8 mouse cellular contexts compared by ENCODE assay signal in genomic region chr2:13010460-13011341, GRCm38 (mm10). TPM values are rescaled to one million over a fixed set of nuclear protein-coding genes. Genes with fewer than 3 reads are reported as not detected.
DNase-seq lines count a peak whose midpoint lies in the region; ATAC-seq and TF ChIP-seq lines count a peak whose summit lies in the region.

No protein-coding gene starts in this region.

- peak; percentile 35; the same call in 1 of the 2 replicates for ATAC-seq in heart, embryonic 15.5 days (replicated peaks; ENCODE audit: insufficient number of reproducible peaks, insufficient read depth, low FRiP score, low read depth)
- 0 out of 2 replicates have a peak, but pooled peaks have one; percentile 15 for ATAC-seq in liver, embryonic 14.5 days (ENCODE audit: insufficient read depth)
- ATAC-seq in neural tube, embryonic 15.5 days (ENCODE audit: low FRiP score): peak; percentile 63

- H3K9ac ChIP-seq in heart, embryonic 15.5 days: peak overlapping the region; percentile 52
- H3K9ac ChIP-seq in liver, embryonic 14.5 days (replicated peaks): no peak overlapping the region
- peak overlapping the region; percentile 51 for H3K9ac ChIP-seq in neural tube, embryonic 15.5 days (replicated peaks)

- H3K27me3 ChIP-seq in spleen, adult 2 months (ENCODE audit: control insufficient read depth, insufficient read depth, low read length): peaks cover 16% of the 10 kb centered on the region
- peaks cover 32% of the 10 kb centered on the region for H3K27me3 ChIP-seq in heart, embryonic 15.5 days
- H3K27me3 ChIP-seq in liver, embryonic 14.5 days (ENCODE audit: control insufficient read depth, insufficient read depth, low read length): peaks cover 41% of the 10 kb centered on the region
- peaks cover 43% of the 10 kb centered on the region for H3K27me3 ChIP-seq in neural tube, embryonic 15.5 days (replicated peaks)

- no peak for TF ChIP-seq POLR2A in spleen, adult 2 months (IDR thresholded peaks at IDR 0.05; ENCODE audit: low read depth, low read length)
- no peak for TF ChIP-seq POLR2A in embryonic fibroblast, embryonic 13.5 days (IDR thresholded peaks at IDR 0.05; ENCODE audit: low read depth, low read length)

- H3K4me2 ChIP-seq in heart, embryonic 15.5 days: peak overlapping the region; percentile 100
- H3K4me2 ChIP-seq in liver, embryonic 14.5 days (ENCODE audit: low read depth): peak overlapping the region; percentile 60
- H3K4me2 ChIP-seq in neural tube, embryonic 15.5 days: peak overlapping the region; percentile 100

- H3K36me3 ChIP-seq in spleen, adult 2 months (ENCODE audit: control insufficient read depth, insufficient read depth, low read length): no peaks in the 10 kb centered on the region
- no peaks in the 10 kb centered on the region for H3K36me3 ChIP-seq in heart, embryonic 15.5 days
- H3K36me3 ChIP-seq in liver, embryonic 14.5 days (replicated peaks; ENCODE audit: control insufficient read depth, insufficient read depth, low read depth): no peaks in the 10 kb centered on the region
- H3K36me3 ChIP-seq in neural tube, embryonic 15.5 days: no peaks in the 10 kb centered on the region

- no peaks in the 10 kb centered on the region for H3K9me3 ChIP-seq in heart, embryonic 15.5 days (replicated peaks)
- no peaks in the 10 kb centered on the region for H3K9me3 ChIP-seq in liver, embryonic 14.5 days (ENCODE audit: control insufficient read depth, low read length)
- no peaks in the 10 kb centered on the region for H3K9me3 ChIP-seq in neural tube, embryonic 15.5 days (replicated peaks)

- DNase-seq in spleen, adult 2 months (ENCODE audit: low read depth in 1 of 2, low spot score in 2 of 2): peak in 1 of 2 experiments; percentile 4
- no peak for DNase-seq in spleen, adult 12 weeks (ENCODE audit: low spot score)
- peak; percentile 61 for DNase-seq in kidney, postnatal 10 days
- no peak for DNase-seq in liver, embryonic 14.5 days (ENCODE audit: low read depth in 3 of 3, low spot score in 3 of 3)
- DNase-seq in yolk sac, embryonic 10.5 days (ENCODE audit: low spot score): peak; percentile 26

- H3K27ac ChIP-seq in spleen, adult 2 months (ENCODE audit: insufficient read depth, low read length): no peak overlapping the region
- no peak overlapping the region for H3K27ac ChIP-seq in embryonic fibroblast, embryonic 13.5 days (ENCODE audit: insufficient read depth, low read length)
- no peak overlapping the region for H3K27ac ChIP-seq in heart, embryonic 15.5 days
- H3K27ac ChIP-seq in liver, embryonic 14.5 days: no peak overlapping the region
- H3K27ac ChIP-seq in neural tube, embryonic 15.5 days (replicated peaks): peak overlapping the region; percentile 10

- 3% methylated on average over 67 of the region's 75 CpGs for WGBS in spleen, adult 2 months
- under 1% methylated on average over 74 of the region's 75 CpGs for WGBS in heart, embryonic 15.5 days
- WGBS in liver, embryonic 14.5 days (ENCODE audit: insufficient replicate concordance): under 1% methylated on average over 66 of the region's 75 CpGs
- under 1% methylated on average over 72 of the region's 75 CpGs for WGBS in neural tube, embryonic 15.5 days

- peak overlapping the region; percentile 39; the same call in 1 of the 2 replicates for H3K4me3 ChIP-seq in spleen, adult 2 months (ENCODE audit: extremely low read depth, insufficient read depth, insufficient read length)
- peak overlapping the region; percentile 63 for H3K4me3 ChIP-seq in embryonic fibroblast, embryonic 13.5 days (ENCODE audit: insufficient read depth, low read length)
- H3K4me3 ChIP-seq in heart, embryonic 15.5 days: peak overlapping the region; percentile 62
- peak overlapping the region; percentile 12 to 43; a peak in 3 of 4 replicates for H3K4me3 ChIP-seq in liver, embryonic 14.5 days (ENCODE audit: insufficient read depth in 1 of 2, low read depth in 2 of 2, low read length in 2 of 2)
- H3K4me3 ChIP-seq in neural tube, embryonic 15.5 days (replicated peaks): peak overlapping the region; percentile 56

- TF ChIP-seq EP300 in liver, embryonic 14.5 days (IDR thresholded peaks at IDR 0.05; ENCODE audit: low read depth): no peak

- TF ChIP-seq CTCF in spleen, adult 2 months (IDR thresholded peaks at IDR 0.05; ENCODE audit: extremely low read depth, insufficient read depth, insufficient read length, insufficient replicate concordance): no peak
- TF ChIP-seq CTCF in embryonic fibroblast, embryonic 13.5 days (IDR thresholded peaks at IDR 0.05; ENCODE audit: borderline replicate concordance, insufficient read depth, low read length): 0 out of 2 replicates have a peak, but pooled peaks have one; percentile 28
- peak; percentile 25 for TF ChIP-seq CTCF in liver, embryonic 14.5 days (IDR thresholded peaks at IDR 0.05; ENCODE audit: low read depth)

- H3K4me1 ChIP-seq in spleen, adult 2 months (ENCODE audit: control insufficient read depth, insufficient read depth, insufficient read length): peaks cover 8% of the 10 kb centered on the region
- H3K4me1 ChIP-seq in embryonic fibroblast, embryonic 13.5 days (ENCODE audit: control insufficient read depth, insufficient read depth, low read length): peaks cover 4% of the 10 kb centered on the region
- peaks cover 30% of the 10 kb centered on the region for H3K4me1 ChIP-seq in heart, embryonic 15.5 days (replicated peaks)
- no peaks in the 10 kb centered on the region for H3K4me1 ChIP-seq in liver, embryonic 14.5 days (replicated peaks; ENCODE audit: control insufficient read depth in 2 of 2, insufficient read depth in 2 of 2, low read length in 1 of 2)
- H3K4me1 ChIP-seq in neural tube, embryonic 15.5 days: peaks cover 31% of the 10 kb centered on the region

RNA-seq across cellular contexts. Expression of gene C1ql3, which starts 0.9 kb away (rescaled TPM):
- polyA plus RNA-seq in spleen, adult 2 months (2012; rRNA removed): 0.04 and 0.15 TPM in 2 replicates
- polyA plus RNA-seq in embryonic fibroblast, embryonic 13.5 days (2011; ENCODE audit: insufficient read length, low read depth, missing spikeins): 4.5 and 7.2 TPM in 2 replicates
- polyA plus RNA-seq in heart, embryonic 15.5 days (2015; fragmentation: Nextera tagmentation; extraction: Ambion mirVana): 0.58 and 0.89 TPM in 2 replicates
- 0.02 TPM in 2 replicates for polyA plus RNA-seq in liver, embryonic 14.5 days (2012; rRNA removed)
- 0.09 and 0.10 TPM in 2 replicates for polyA plus RNA-seq in liver, embryonic 14.5 days (2014; fragmentation: Nextera tagmentation; extraction: Ambion mirVana)
- 4.0 and 4.2 TPM in 2 replicates for polyA plus RNA-seq in neural tube, embryonic 15.5 days (2015; fragmentation: Nextera tagmentation; extraction: Ambion mirVana)

Comparison
In these comparisons a context has a peak if more than half of its experiments do, and no peak if none do; other contexts are left out.
1. DNase-seq: peak in kidney, postnatal 10 days (single experiment) and yolk sac, embryonic 10.5 days (single experiment); none in spleen, adult 12 weeks (single experiment) and liver, embryonic 14.5 days (0 of 3).
2. Peak in every context shown above with its lines, with median percentiles within 50 percentile points of each other: H3K4me3 ChIP-seq, ATAC-seq and H3K4me2 ChIP-seq.